Mouse (Mus musculus) CH12.LX (cell line): ENCODE results near the gene Zfp827. TPM values are rescaled to one million over a fixed set of nuclear protein-coding genes. Genes with fewer than 3 reads are reported as not detected.

Experiments
- DNase-seq: peaks from one replicate; pipeline ENCODE4 v3.0.0-alpha.2; 2013; ENCODE audit errors: extremely low read depth
- H3K27ac ChIP-seq: 2 replicates; pipeline ENCODE4 v1.5.1; 2012; ENCODE audit warnings: low read depth, mild to moderate bottlenecking, control low read depth, moderate library complexity; ENCODE audit not compliant: insufficient read depth
- H3K27me3 ChIP-seq: replicated peaks from 2 replicates; pipeline ENCODE3; 2012; ENCODE audit warnings: inconsistent platforms
- H3K36me3 ChIP-seq, 2 experiments: replicated peaks in 1 of 2; 2 replicates each; pipeline versions ENCODE3 to v1.6.1; 2012; ENCODE audit warnings: inconsistent platforms in 1 of 2, low read length in 1 of 2, mild to moderate bottlenecking in 1 of 2, mixed read lengths in 1 of 2, moderate library complexity in 1 of 2; ENCODE audit not compliant: control insufficient read depth in 1 of 2, insufficient read depth in 1 of 2
- H3K4me1 ChIP-seq, 2 experiments: 2 replicates each; pipeline ENCODE4 v1.6.1; 2012; ENCODE audit warnings: inconsistent platforms in 1 of 2, moderate library complexity in 1 of 2; ENCODE audit not compliant: insufficient read depth in 2 of 2, control insufficient read depth in 1 of 2
- H3K4me2 ChIP-seq: 2 replicates; pipeline ENCODE4 v1.6.1; 2012; ENCODE audit warnings: low read depth, mild to moderate bottlenecking, control low read depth; ENCODE audit not compliant: poor library complexity, insufficient read depth, severe bottlenecking
- H3K4me3 ChIP-seq, 3 experiments: fragments of 150-350 bp in 1 of 3; sonication (generic) in 1 of 3; replicated peaks in 1 of 3; 2 replicates each; pipeline versions ENCODE3 to v1.5.1; 2011 to 2012; ENCODE audit warnings: low read depth in 2 of 3, low read length in 2 of 3, mild to moderate bottlenecking in 2 of 3, moderate library complexity in 2 of 3, control low read depth in 1 of 3, improper control_type of control experiment in 1 of 3, inconsistent platforms in 1 of 3, mixed read lengths in 1 of 3; ENCODE audit not compliant: poor library complexity in 1 of 3
- H3K79me2 ChIP-seq: replicated peaks from 2 replicates; pipeline ENCODE4 v1.6.1; 2012; ENCODE audit warnings: mild to moderate bottlenecking, moderate library complexity; ENCODE audit not compliant: control insufficient read depth, poor library complexity, insufficient read depth, severe bottlenecking; ENCODE audit errors: extremely low read depth
- H3K9ac ChIP-seq: 2 replicates; pipeline ENCODE4 v1.6.1; 2012; ENCODE audit warnings: low read depth, mild to moderate bottlenecking, control low read depth, moderate library complexity; ENCODE audit not compliant: insufficient read depth
- H3K9me3 ChIP-seq: replicated peaks from 2 replicates; pipeline ENCODE3; 2012; ENCODE audit warnings: low read length, inconsistent platforms, mixed read lengths
- BHLHE40 ChIP-seq: IDR thresholded peaks from 2 replicates; pipeline ENCODE4 v1.6.1; 2011; ENCODE audit warnings: mild to moderate bottlenecking, low read depth, low read length, improper control_type of control experiment
- CTCF ChIP-seq, 2 experiments: IDR thresholded peaks in 1 of 2; conservative IDR thresholded peaks in 1 of 2; 2 replicates each; pipeline ENCODE4 v1.5.1; 2011 to 2012; ENCODE audit warnings: low read depth in 2 of 2, low read length in 2 of 2, improper control_type of control experiment in 1 of 2, inconsistent platforms in 1 of 2, mild to moderate bottlenecking in 1 of 2, moderate library complexity in 1 of 2
- ELF1 ChIP-seq: IDR thresholded peaks from 2 replicates; pipeline ENCODE4 v1.6.1; 2014; ENCODE audit warnings: low read depth, mild to moderate bottlenecking, inconsistent platforms, low read length, improper control_type of control experiment
- EP300 ChIP-seq: IDR thresholded peaks from 2 replicates; pipeline ENCODE4 v1.6.1; 2011; ENCODE audit warnings: low read length, improper control_type of control experiment
- HCFC1 ChIP-seq: IDR thresholded peaks from 2 replicates; pipeline ENCODE4 v1.6.1; 2012; ENCODE audit warnings: low read depth, mild to moderate bottlenecking, inconsistent platforms, low read length, improper control_type of control experiment
- IRF4 ChIP-seq: IDR thresholded peaks from 2 replicates; pipeline ENCODE4 v1.6.1; 2014; ENCODE audit warnings: low read depth, mild to moderate bottlenecking, inconsistent platforms, low read length, improper control_type of control experiment
- MAX ChIP-seq: IDR thresholded peaks from 2 replicates; pipeline ENCODE4 v1.6.1; 2011; ENCODE audit warnings: low read length, improper control_type of control experiment
- MAZ ChIP-seq: IDR thresholded peaks from 2 replicates; pipeline ENCODE4 v1.6.1; 2012; ENCODE audit warnings: low read depth, mild to moderate bottlenecking, inconsistent platforms, low read length, improper control_type of control experiment, moderate library complexity
- MXI1 ChIP-seq: IDR thresholded peaks from 2 replicates; pipeline ENCODE4 v1.6.1; 2011; ENCODE audit warnings: mild to moderate bottlenecking, low read depth, low read length, improper control_type of control experiment
- MYC ChIP-seq: IDR thresholded peaks from 2 replicates; pipeline ENCODE4 v1.6.1; 2011; ENCODE audit warnings: low read depth, mild to moderate bottlenecking, improper control_type of control experiment, low read length
- NELFE ChIP-seq: IDR thresholded peaks from 2 replicates; pipeline ENCODE4 v1.6.1; 2011; ENCODE audit warnings: low read depth, low read length, improper control_type of control experiment
- PAX5 ChIP-seq: IDR thresholded peaks from 2 replicates; pipeline ENCODE4 v1.6.1; 2012; ENCODE audit warnings: low read length, inconsistent platforms, mixed read lengths
- POLR2A ChIP-seq: IDR thresholded peaks from 2 replicates; pipeline ENCODE4 v1.6.1; 2011; ENCODE audit warnings: low read depth, mild to moderate bottlenecking, improper control_type of control experiment, low read length
- RAD21 ChIP-seq: IDR thresholded peaks from 2 replicates; pipeline ENCODE4 v1.6.1; 2011; ENCODE audit warnings: low read depth, mild to moderate bottlenecking, low read length, improper control_type of control experiment, moderate library complexity
- RCOR1 ChIP-seq: conservative IDR thresholded peaks from 2 replicates; pipeline ENCODE4 v1.6.1; 2012; ENCODE audit warnings: low read depth, mild to moderate bottlenecking, inconsistent platforms, low read length, improper control_type of control experiment
- SMC3 ChIP-seq: IDR thresholded peaks from 2 replicates; pipeline ENCODE4 v1.6.1; 2011; ENCODE audit warnings: low read depth, low read length, improper control_type of control experiment
- TCF12 ChIP-seq: IDR thresholded peaks from 2 replicates; pipeline ENCODE4 v1.6.1; 2014; ENCODE audit warnings: low read depth, mild to moderate bottlenecking, inconsistent platforms, low read length, improper control_type of control experiment
- ZKSCAN1 ChIP-seq: IDR thresholded peaks from 2 replicates; pipeline ENCODE4 v1.6.1; 2012; ENCODE audit warnings: low read depth, inconsistent platforms, low read length, improper control_type of control experiment, borderline replicate concordance
- dilution Hi-C: fragments of 300-500 bp; cut with MboI; formaldehyde crosslinking; loops from 2 replicates; pipeline ENCODE4 v1.14.3; 2020; ENCODE audit warnings: low sequenced_read_pairs; ENCODE audit not compliant: extremely low pct_unique_long_range_greater_than_20kb, extremely low pct_ligation_motif_present
- in situ Hi-C: fragments of 300-500 bp; cut with MboI; formaldehyde crosslinking; loops from 3 replicates; pipeline ENCODE4 v1.14.3; 2019; ENCODE audit warnings: low sequenced_read_pairs, low pct_ligation_motif_present, low pct_unique_long_range_greater_than_20kb, mixed read lengths
- polyA plus RNA-seq: library from polyadenylated mRNA; unstranded; fragments of >175 nt; gene quantifications from 2 replicates; pipeline ENCODE4 v1.2.1, GENCODE M21; 2012; ENCODE audit warnings: low read depth; ENCODE audit not compliant: insufficient read length
- total RNA-seq, 2 experiments: library from RNA; depleted of rRNA; stranded (reverse); fragments of 300-350 nt in 1 of 2; fragments of >200 nt in 1 of 2; gene quantifications; 2 replicates each; pipeline ENCODE4 v1.2.3; 2012 to 2014

The Zfp827 gene
- total and polyA plus RNA-seq, 3 experiments, result 4.3 to 11.1 (median 7.8) TPM

DNA sequence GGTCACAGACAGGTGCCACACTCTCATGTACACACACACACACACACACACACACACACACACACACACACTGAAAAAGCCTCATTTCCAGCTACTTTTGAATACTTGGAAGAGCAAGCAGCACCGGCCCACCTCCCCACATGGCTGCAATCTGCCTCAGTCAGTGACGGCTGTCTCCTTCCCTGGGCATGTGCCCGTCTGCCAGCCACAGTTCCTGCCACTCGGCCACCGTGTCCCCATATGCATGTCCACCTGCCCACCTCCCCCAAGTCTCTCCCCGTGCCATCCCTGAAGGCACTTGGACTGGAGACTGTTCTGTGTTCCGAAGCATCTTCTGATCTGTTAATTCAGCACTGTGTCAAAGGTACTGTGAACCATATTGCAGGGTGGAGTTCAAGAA is 9.8 kb downstream of the Zfp827 start:
- Histone ChIP-seq H3K27ac (no peak overlapping the region), H3K4me2 (no peak overlapping the region), H3K27me3 (no peaks in the 10 kb centered on the region), H3K9me3 (no peaks in the 10 kb centered on the region), H3K79me2 (peaks cover 87% of the 10 kb centered on the region), H3K4me3 (no peak overlapping the region), H3K4me1 (peaks cover 15 to 29% of the 10 kb centered on the region in 2 experiments), H3K36me3 (peaks cover 21 to 69% of the 10 kb centered on the region in 2 experiments), H3K9ac (no peak overlapping the region)
- no peak for DNase-seq
- TF ChIP-seq RAD21 (no peak), PAX5 (no peak), MXI1 (no peak), MAZ (no peak)
- dilution Hi-C loops (no loop called here), in situ Hi-C loops (no loop called here)

DNA sequence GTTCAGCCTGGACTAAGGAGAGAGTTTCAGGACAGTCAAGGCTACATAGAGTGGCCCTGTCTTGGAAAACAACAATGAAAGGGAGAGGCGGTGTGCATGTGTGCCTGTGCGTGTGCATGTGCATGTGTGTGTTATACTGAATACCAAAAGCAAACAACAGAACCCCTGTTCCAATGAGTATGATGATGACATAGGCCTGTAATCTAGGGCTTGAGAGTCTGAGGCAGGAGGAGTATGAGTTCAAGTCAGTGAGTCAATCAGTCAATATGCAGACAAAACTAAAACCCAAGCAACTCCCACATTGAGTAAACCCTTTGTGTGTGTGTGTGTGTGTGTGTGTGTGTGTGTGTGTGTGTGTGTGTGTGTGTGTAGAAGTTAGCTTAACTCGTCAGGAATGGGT is 13.2 kb downstream of the Zfp827 start:
- Histone ChIP-seq H3K27me3 (no peaks in the 10 kb centered on the region), H3K4me1 (peaks cover 19 to 40% of the 10 kb centered on the region in 2 experiments), H3K9me3 (no peaks in the 10 kb centered on the region), H3K4me2 (no peak overlapping the region), H3K9ac (0 out of 2 replicates have a peak overlapping the region, but pooled peaks have one; percentile 34), H3K4me3 (no peak overlapping the region), H3K79me2 (peaks cover 80% of the 10 kb centered on the region), H3K27ac (no peak overlapping the region; the same call in 1 of the 2 replicates), H3K36me3 (peaks cover 21 to 72% of the 10 kb centered on the region in 2 experiments)
- in situ Hi-C loops, result no loop called here
- dilution Hi-C loops, result no loop called here
- TF ChIP-seq MAX (no peak), IRF4 (0 out of 2 replicates have a peak, but pooled peaks have one; percentile 16)
- DNase-seq, result no peak

DNA sequence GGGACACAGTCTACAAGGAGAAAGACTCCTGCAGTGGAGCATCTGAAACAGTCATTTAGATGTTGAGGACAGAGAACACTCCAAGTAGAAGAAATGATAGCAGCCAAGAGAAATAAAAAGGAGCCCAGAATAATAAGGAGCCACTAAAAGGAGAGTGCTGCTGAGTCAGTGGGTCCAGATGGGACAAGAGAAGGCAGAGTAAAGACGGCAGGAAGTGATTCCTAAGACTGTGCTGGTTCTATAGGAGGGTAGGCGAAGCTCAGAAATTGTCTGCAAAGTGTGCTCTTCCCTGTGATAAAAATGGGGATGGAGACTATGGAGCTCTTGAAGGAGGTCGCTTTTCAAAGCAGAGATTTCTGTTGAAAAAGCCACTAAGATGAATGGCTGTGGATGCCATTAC is 14.0 kb downstream of the Zfp827 start:
- Histone ChIP-seq H3K27me3 (no peaks in the 10 kb centered on the region), H3K27ac (no peak overlapping the region), H3K4me1 (peaks cover 23 to 45% of the 10 kb centered on the region in 2 experiments), H3K4me2 (no peak overlapping the region), H3K4me3 (no peak overlapping the region), H3K9ac (no peak overlapping the region), H3K9me3 (no peaks in the 10 kb centered on the region), H3K36me3 (peaks cover 21 to 70% of the 10 kb centered on the region in 2 experiments), H3K79me2 (peaks cover 79% of the 10 kb centered on the region)
- dilution Hi-C loops, result no loop called here
- TF ChIP-seq BHLHE40, result no peak
- TF ChIP-seq PAX5, result no peak
- no peak for TF ChIP-seq ELF1
- no peak for TF ChIP-seq ZKSCAN1
- TF ChIP-seq EP300, result no peak
- no peak for TF ChIP-seq CTCF (conservative IDR thresholded peaks at IDR 0.05 in 1 of 2, IDR thresholded peaks at IDR 0.05 in 1 of 2; ENCODE audit: low read depth in 2 of 2, low read length in 2 of 2)
- TF ChIP-seq SMC3, result no peak
- no peak for TF ChIP-seq POLR2A
- TF ChIP-seq TCF12, result no peak
- TF ChIP-seq MAX, result no peak
- TF ChIP-seq MYC, result no peak
- TF ChIP-seq HCFC1, result no peak
- TF ChIP-seq RCOR1, result no peak
- no peak for TF ChIP-seq NELFE
- in situ Hi-C loops, result no loop called here
- DNase-seq, result no peak
